Mouse (Mus musculus): ENCODE results near the gene Mks1.
A peak's percentile ranks its signal among the peaks of the same experiment; 100 is the strongest.
"Not testable (repeated sequence)": the region's sequence is repeated elsewhere in the genome, so short reads cannot be mapped to it uniquely, and the experiment has no call there.

Gene Mks1

DNA sequence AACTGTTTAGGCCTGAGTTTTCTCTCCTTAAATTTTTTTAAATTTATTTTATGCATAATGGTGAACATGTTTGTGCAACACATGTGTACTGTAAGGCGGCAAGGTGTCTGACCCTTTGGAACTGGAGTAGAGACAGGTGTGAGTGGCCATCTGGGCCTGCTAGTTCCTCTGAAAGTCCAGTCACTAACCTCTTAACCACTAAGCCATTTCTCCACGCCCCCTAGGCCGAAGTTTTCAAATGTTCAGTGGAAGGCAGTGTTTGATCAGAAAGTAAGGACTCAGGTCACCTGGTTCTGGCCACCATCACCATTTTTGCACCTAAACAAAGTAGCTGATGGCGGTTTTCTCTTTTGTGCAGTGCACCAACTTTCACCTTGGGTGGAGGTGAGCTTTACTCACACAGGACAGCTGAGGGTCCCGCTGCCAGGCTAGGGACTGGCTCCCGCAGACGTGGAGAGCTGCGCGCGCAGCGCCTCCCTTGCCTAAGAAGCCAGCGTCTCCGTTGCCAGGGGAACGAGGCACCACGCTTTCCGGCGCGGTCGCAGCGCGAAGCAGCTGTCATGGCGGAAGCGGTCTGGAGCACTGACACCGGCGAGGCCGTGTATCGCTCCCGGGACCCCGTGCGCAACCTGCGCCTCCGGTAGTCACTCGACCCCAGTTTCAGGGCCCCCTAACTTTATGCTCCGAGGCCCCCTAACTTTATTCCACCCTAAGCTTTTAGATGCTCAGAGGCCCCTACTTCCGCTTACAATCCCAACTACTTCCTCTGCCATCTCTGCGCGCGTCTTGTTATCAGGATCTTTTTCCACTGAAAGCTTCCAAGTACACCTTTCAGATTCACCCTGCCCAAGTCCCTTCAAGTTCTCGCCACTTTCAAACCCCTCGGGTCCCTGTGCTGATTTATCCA lies at the start of gene Mks1:
TSS of gene Mks1 (plus strand) at position 526 of the 907 bp plus-strand sequence.
- peak; percentile 64 to 78 for DNase-seq (ENCODE audit: low spot score in 2 of 2)

DNA sequence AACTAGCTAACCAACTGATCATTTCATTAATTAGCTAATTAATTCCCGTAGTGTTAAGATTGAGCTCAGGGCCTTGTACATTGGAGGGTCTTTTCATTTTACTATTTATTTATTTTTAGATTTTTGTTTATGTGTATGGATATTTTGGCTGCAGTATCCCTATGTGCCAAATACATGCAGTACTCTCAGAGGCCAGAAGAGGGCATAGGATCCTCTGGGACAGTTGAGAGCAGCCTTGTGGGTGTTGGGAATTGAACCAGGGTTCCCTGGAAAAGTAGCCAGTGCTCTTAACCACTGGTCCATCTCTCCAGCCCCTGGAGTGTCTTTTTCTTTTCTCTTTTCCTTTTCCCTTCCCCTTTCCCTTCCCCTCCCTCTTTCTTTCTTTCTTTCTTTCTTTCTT lies 47.6 kb upstream of the Mks1 start:
- DNase-seq (ENCODE audit: low spot score in 2 of 2): peak in 1 of 2 experiments; percentile 16

DNA sequence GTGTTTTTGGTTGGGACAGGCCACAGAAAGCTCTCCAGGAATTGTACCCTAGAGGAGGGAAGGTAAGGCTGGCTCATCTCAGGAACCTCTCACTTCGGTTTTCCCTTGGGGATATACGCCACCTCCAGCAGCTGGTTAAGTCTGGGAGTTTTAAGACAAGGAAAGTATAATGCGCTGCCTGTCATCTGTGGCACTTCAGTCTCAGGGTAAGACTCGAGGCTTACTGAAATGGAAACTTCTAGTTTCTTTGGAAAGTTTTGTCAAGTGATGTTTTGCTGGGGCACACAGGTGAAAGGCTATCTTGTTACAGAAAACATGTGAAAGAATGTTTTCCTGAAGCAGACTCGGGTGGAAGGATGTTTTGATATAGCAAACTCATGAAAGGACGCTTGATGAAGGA lies 45.6 kb upstream of the Mks1 start:
- no peak for DNase-seq (ENCODE audit: low spot score in 2 of 2)

- no peak for DNase-seq (ENCODE audit: low spot score in 2 of 2)
These were observed 44.8 kb upstream of the Mks1 start for GRCm38 (mm10) chr11:87808236-87808635.

- DNase-seq (ENCODE audit: low spot score in 2 of 2): no peak
These were observed 41.6 kb upstream of the Mks1 start for GRCm38 (mm10) chr11:87811396-87811795.

DNA sequence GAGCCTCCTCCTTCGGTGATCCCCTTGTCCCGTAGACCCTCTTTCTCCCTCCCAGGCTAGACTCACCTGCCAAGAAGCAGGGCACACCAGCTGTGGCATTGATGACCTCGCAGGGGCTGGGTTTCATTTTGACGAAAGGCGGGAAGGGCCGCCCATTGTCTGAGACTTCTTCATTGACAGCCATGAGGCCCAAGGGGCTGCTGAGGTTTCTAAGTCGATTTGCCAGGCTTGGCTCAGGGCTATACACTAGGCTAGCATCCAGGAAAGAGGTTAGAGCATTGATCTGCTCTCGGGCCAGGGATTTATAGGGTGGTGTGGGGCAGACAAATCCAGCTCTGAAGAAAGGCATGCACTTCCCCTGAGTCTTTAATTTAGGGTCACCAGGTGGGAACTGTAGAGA lies 38.2 kb upstream of the Mks1 start:
- no peak for DNase-seq (ENCODE audit: low spot score in 2 of 2)

GRCm38 (mm10) chr11:87816707-87817442 lies 36.1 kb upstream of the Mks1 start:
- DNase-seq (ENCODE audit: low spot score in 2 of 2): peak in 1 of 2 experiments; percentile 21

DNA sequence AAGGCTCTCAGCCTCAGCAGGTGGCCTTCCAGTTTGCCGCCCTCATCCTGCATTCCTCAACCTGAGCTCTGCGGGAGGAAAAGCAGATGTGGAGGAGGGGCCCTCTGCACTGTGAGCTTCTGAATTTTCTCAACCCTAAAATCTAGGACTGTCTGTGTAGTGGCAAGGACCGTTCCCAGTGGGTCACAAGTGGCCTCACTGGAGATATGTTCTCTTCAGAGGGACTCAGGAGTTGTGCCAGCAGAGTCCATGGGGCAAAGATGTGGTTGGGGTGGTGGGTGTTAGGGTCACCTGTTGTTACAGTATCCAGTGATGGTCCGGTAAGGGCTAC lies 35.6 kb upstream of the Mks1 start:
- no peak for DNase-seq (ENCODE audit: low spot score in 2 of 2)

DNA sequence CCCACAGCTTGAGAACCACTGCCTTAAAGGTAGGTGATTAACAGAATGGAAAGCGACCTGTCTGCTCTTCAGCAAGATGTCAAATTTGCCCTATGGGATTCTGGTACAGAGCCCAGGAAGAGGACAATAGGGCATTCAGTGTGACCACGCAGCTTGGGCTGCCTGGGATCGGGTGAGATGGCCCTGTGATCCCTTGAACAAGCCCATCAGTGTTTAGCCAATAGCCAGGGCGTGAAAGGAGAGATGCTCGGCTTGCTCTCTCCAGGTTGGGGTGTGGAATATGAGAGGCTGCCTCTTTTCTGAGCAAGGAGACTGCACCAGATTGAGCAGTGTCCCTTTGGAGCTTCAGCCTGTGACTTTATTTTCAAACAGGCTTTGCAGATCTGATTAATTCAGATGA lies 31.5 kb upstream of the Mks1 start:
- DNase-seq (ENCODE audit: low spot score in 2 of 2): no peak

DNA sequence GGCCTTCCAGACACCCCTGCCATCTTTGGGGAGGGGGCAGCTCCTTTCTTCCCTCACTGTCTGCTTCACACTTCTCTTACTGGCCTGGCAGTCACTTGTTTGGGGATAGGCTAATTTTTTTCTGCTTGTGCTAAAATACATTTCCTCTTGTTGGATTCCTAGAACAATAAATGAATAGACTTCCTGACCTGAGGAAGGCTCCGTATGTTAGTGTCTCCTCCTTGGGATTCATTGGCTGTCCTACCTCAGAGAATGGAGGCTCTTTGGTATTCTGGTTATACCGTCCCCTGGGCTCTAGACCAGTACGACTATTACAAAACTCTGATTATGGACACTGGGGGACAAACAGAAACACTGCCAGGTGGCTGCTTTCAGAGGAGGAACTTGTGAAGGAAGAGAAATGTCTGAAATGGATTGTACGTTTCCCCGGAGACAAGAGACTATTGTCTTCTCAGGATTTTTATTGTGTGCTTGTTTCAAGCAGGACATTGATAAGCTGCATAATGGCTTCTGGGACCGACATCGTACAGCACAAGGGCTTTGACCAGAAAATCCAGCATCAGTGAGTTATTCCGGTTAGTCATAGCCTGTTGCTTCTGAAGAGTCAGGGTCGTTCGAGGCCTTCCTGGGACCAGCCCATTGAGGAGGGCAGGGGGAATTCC lies 24.6 kb upstream of the Mks1 start, which contains the start of gene Lpo:
TSS of gene Lpo (minus strand) at position 51 of the 662 bp plus-strand sequence.
- no peak for DNase-seq (ENCODE audit: low spot score in 2 of 2)

DNA sequence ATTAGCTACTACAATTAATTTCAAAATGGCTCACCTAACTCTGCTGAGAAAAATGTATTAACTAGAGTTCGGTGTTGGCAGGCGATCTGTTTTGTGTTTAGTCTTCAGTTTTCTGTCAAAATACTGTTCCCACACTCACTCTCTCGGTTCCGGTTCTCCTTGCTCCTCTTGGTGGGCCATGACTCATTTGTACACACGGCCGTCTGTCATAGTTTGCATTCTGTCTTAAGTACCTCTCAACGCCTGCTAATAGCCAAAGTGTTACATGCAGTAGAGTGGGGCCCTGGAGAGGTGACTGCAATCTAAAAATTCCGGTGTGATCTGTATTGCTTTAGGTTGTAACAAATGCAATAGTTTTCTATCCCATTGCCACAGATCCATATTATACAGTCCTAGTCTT lies 12.3 kb upstream of the Mks1 start:
- DNase-seq (ENCODE audit: low spot score in 2 of 2): no peak

DNA sequence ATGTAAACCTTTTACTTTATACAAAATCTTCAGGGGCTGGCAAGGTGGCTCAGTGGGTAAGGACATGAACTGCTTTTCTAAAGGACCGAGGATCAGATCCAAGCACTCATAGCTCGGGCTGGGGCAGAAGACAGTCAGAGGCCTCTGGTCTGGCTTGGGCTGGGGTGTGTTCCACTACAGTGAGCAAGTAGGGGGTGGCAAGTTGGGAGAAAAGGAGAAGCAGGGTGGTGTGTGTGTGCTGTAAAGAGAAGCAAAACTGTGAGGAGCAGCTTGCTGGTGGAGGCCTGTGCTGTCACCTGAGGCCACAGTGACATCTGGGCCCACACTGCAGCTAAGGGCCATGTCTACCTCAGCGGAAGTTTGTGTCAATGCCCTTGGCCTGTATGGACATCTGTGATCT lies 11.6 kb upstream of the Mks1 start:
- no peak for DNase-seq (ENCODE audit: low spot score in 2 of 2)

GRCm38 (mm10) chr11:87846968-87847600 lies 5.9 kb upstream of the Mks1 start:
- no peak for DNase-seq (ENCODE audit: low spot score in 2 of 2)

DNA sequence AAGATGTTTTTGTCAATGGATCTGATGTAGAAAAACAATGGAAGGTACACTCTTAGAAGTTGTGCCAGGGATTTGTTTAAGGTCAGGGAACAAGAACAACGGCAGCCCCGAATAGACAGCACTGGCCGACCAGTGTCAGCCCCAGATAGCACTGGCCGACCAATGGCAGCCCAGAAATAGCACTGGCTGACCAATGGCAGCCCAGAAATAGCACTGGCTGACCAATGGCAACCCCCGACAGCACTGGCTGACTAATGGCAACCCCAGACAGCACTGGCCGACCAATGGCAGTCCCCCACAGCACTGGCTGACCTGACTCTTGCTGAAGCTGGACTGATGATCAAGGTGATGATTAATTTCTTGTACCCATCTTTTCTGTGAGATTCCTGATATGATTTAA lies 5.1 kb upstream of the Mks1 start:
- no peak for DNase-seq (ENCODE audit: low spot score in 2 of 2)

GRCm38 (mm10) chr11:87853597-87853954 lies 561 bp downstream of the Mks1 start:
- DNase-seq (ENCODE audit: low spot score in 2 of 2): no peak

DNA sequence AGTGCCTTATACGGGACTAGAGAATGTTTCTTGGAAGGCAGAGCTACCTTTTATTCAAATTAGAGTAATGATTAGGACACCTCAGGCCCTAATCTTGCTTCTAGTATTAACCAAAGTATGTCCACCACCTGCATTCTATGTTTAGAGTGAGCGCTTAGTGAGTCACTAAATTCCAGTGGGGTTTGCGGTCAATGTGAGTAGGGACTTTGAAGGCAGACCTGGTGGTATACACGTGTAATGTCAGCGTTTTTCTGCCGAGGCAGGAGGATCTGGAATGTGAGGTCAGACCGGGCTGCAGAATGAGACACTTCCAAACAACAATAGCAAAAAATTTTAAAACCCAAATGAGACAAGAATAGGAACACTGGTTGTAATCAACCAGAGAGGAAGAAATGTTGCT lies 1.5 kb downstream of the Mks1 start:
- DNase-seq (ENCODE audit: low spot score in 2 of 2): no peak

DNA sequence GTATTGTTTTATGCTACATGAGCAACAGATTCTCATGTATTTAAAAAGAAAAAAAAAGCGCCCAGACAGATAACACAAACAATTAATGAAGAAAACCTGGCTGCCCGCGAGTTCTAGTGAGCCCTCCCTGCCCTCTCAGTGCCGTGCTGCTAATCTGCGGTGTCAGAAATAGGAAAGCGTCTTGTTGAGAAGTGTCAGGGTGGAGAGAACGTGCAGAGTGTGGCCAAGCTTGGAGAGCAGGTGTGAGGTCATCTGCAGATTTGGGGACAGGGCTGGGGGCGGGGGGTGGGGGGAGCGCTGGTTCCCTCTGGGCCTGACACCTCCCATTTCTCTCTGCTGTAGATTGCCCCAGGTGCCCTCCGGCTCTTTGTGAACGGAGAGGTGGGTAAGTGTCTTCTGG lies 6.3 kb downstream of the Mks1 start:
- no peak for DNase-seq (ENCODE audit: low spot score in 2 of 2)

DNA sequence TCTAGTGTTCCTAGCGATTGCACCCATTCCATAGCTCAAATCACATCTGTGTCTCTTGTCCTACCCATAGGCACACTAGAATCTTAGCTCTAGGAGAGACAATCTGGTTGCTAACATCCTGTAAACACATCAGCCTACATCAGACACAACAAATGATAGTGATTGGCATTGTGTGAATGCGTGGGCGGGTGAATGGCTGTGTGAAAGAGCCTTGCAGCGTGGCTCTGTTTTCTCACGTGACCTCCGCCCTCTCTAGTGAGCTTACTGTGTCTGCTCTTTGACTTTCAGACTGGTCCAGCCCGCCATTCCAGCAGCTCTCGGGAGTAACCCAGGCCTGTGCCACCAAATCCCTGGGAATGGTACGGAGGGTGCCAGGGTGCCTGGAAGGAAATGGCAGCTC lies 7.4 kb downstream of the Mks1 start:
- DNase-seq (ENCODE audit: low spot score in 2 of 2): no peak

DNA sequence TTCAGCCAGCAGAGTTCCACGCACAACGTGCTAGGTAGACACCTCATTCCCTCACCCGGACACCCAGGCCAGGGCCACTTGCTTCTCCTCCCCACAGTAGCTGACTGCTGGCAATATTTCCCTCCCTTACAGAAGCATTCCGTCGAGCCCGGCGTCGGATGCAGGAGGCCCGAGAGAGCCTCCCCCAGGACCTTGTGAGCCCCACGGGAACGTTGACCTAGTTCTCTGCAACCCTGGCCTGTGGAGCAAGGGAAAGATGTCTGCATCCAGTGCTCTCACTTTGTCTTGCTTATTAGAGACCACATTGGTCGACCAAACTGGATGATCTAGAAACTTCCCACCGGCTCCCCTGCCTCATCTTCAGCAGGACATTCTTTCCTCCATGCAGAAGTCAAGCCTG lies 9.8 kb downstream of the Mks1 start:
- DNase-seq (ENCODE audit: low spot score in 2 of 2): no peak

- DNase-seq (ENCODE audit: low spot score in 2 of 2): not testable (repeated sequence)
These were observed 13.9 kb downstream of the Mks1 start for GRCm38 (mm10) chr11:87866891-87867290.

DNA sequence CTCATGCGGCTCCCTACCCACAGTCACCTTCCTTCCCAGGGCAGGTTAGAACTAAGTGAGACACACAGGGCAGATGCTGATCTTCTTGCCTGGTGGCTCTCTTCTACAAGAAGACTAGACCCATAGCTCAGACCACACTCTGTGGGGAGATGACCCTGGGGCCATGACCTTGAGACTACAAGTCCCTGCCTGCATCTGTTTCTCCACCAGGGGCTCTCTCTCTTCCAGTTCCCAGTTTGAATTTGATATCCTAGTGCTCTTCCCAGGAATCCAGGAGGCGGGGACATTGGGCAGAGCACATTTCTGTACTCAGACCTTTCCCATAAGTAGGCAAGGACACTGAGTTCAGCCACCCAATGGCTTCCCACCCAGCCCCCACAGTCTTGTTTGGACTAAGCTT lies 17.1 kb downstream of the Mks1 start:
- no peak for DNase-seq (ENCODE audit: low spot score in 2 of 2)

DNA sequence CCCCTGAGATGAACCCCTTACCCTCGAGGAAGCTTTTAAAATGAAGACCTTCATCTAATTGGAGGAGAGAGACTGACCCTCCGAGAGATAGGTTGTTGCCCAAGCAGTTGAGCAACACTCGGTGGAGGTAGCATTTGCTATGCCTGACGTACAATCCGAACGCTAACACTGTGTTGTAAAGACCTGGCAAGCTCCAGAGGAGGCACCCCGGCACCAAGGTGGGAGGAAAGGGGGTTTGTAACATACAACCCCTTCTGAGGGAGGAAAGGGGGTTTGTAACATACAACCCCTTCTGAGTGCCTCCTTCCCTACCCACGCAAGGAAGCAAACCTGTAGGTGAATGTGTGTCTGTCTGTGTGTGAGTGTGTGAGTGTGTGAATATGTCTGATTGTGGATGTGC lies 18.8 kb downstream of the Mks1 start:
- no peak for DNase-seq (ENCODE audit: low spot score in 2 of 2)

All from spleen, postnatal 14 days (tissue).